Mouse (Mus musculus) urinary bladder, postnatal 25 days (tissue): ENCODE measurements around the gene Fam69b.

ENCODE experiments used
- DNase-seq: peaks from one replicate; pipeline ENCODE4 v3.0.0; 2022; ENCODE audit warnings: low spot score

The Fam69b gene

GRCm38 (mm10) chr2:26661768-26662508 is 33.7 kb downstream of the Fam69b start:
- DNase-seq: no peak

GRCm38 (mm10) chr2:26662509-26662882 is 34.2 kb downstream of the Fam69b start:
- no peak for DNase-seq

- DNase-seq: no peak
Observed at GRCm38 (mm10) chr2:26663112-26663511, 34.9 kb downstream of the Fam69b start.

- peak; percentile 55 for DNase-seq
Observed at GRCm38 (mm10) chr2:26663551-26663950, 35.3 kb downstream of the Fam69b start.

- no peak for DNase-seq
Observed at GRCm38 (mm10) chr2:26668746-26669145, 40.5 kb downstream of the Fam69b start.

- DNase-seq: no peak
Observed at GRCm38 (mm10) chr2:26671182-26671581, 42.9 kb downstream of the Fam69b start, which contains the start of gene Lcn4. Gene Lcn4 (minus strand): TSS chr2:26671282.
